Mouse (Mus musculus) heart, adult 8-10 months (tissue): ENCODE data around the gene Zfp655. TPM values are rescaled to one million over a fixed set of nuclear protein-coding genes. Genes with fewer than 3 reads are reported as not detected.
"Not testable (repeated sequence)": the region's sequence is repeated elsewhere in the genome, so short reads cannot be mapped to it uniquely, and the experiment has no call there.

Experiments
- DNase-seq: peaks from one replicate; pipeline ENCODE4 v3.0.0; 2022; ENCODE audit warnings: low spot score
- total RNA-seq, 4 experiments: library from RNA; stranded (reverse); gene quantifications; 2 replicates each; pipeline ENCODE4 v1.2.4; 2022

Gene Zfp655
- total RNA-seq, 4 experiments from 2014 or later = 29.1 to 31.3 (median 30.2) TPM

- no peak for DNase-seq
Observed at GRCm38 (mm10) chr5:145219981-145220380, 11.5 kb upstream of the Zfp655 start.

GRCm38 (mm10) chr5:145222840-145223239 lies 8.7 kb upstream of the Zfp655 start:
- no peak for DNase-seq

GRCm38 (mm10) chr5:145223395-145223794 lies 8.1 kb upstream of the Zfp655 start:
- DNase-seq = no peak

GRCm38 (mm10) chr5:145226453-145226852 lies 5.1 kb upstream of the Zfp655 start:
- DNase-seq = no peak

DNA sequence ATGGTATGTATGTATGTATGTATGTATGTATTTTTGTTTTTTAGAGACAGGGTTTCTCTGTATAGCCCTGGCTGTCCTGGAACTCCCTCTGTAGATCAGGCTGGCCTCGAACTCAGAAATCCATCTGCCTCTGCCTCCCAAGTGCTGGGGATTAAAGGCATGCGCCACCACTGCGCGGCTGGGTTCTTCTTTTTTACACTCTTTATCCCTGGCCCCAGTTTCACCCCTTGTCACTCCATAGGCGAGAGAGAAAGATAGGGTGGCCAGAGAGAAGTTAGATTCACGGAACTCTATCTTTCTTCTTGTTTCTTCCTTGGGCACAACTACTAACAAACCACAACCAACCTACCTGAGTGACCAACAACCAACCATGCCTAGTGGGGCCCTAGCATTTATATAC lies 2.2 kb upstream of the Zfp655 start:
- DNase-seq = not testable (repeated sequence)

DNA sequence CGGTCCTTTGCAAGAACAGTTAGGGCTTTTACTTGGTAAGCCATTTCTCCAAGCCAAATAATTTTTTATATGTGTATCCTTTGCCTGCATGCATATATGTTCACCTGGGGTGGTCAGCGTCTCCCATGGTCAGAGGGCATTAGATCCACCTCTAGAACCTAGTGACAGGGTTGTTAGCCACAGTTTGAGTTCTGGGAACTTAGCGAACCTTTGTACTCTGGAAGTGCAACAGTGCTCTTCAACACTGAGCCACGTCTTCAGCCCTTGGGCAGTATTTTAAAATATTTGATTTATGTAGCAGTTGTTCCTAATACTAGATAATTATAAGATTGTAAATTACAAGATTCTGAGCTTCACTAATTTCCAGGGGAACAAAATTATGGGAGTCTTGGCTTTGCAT lies 874 bp upstream of the Zfp655 start:
- no peak for DNase-seq

DNA sequence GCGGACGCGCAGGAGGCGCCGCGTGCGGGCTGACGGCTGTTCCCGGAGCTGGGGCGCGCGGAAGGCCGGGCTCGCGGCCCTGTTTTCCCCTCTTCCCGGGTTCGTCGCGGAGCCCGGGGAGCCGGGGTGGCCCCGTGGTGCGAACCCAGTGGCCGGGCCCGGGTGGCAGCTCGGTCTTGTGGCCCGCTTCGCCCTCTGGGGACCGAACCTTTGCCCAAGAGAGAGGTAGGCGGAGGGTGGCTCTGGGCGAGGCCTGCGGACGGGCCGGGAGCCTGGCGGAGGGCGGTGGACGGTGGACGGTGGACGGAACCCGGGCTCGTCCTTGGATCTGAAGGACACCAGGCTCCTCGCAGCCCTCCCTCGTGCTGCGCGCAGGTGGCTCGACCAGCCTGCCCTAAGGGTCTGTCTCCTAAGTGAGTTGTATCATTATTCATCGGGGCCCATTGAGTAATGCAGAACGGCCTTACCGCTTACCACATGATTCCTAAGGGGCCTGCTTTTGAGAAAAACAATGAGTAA lies 437 bp downstream of the Zfp655 start:
- no peak for DNase-seq

DNA sequence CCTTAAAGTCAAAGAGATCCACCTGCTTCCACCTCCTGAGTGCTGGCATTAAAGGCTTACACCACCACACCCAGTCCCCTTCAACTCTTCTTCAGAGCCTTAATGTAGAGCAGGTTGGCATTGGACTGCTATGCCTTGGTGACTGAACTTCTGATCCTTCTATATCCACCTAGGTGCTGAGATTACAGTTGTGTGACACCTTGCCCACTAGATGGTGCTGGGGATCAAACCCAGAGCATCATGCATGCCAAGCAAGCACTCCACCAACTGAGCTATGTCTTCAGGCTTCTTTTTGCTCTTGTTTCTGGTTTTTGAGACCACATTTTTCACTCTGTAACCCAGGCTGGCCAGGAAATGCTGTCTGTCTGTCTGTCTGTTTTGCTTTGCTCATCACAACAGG lies 3.1 kb downstream of the Zfp655 start:
- DNase-seq = no peak

- no peak for DNase-seq
Observed at GRCm38 (mm10) chr5:145249520-145249919, 18.0 kb downstream of the Zfp655 start.

DNA sequence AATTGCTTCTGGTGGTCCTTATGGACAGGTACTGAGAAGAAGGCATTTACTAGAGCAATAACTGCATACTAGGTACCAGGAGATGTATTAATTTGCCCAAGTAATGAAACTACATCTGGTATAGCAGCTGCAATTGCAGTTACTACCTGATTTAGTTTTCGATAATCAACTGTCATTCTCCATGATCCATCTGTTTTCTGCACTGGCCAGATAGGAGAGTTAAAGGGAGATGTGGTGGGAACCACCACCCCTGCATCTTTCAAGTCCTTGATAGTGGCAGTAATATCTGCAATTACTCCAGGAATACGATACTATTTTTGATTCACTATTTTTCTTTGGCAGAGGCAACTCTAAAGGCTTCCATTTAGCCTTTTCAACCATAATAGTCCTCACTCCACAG lies 42.1 kb downstream of the Zfp655 start:
- not testable (repeated sequence) for DNase-seq

GRCm38 (mm10) chr5:145279948-145280347 lies 48.4 kb downstream of the Zfp655 start:
- DNase-seq = no peak

DNA sequence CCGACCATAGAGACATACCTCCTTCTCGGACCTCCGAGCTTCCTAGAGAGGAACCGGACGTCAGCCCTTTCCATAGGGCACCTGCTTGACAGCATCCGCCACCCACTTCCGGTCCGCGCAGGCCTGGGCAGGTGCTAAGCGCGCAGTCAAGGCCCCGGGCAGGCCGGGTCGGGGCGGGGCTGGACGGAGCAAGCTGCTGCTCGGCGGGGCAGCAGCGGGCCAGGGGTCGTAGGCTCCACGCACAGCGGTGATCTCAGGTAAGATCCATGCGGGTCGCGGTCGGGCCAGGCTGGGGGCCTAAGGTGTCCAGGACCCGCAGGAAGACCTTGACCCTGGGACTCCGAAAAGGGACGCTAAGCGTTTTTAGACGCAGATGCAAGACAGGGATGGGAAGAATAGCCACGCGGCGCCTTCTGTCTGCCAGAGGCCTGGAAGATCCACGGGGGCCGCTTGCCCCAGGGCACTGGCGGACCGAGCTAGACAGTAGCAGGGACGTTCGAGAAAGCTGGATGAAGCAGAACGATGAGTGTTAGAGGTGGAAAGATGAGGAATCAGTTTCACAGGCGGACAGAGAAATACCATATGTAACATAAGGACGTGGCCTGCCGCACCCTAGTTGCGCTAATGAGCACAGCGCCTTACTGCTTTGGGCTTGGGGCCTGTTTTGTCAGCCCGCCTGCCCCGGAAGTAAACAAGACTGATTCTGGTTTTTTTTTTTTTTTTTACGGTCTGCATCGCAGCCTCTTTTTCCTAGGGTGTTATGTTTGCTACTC lies 49.0 kb downstream of the Zfp655 start, which contains the start of gene Zscan25:
TSS of gene Zscan25 (plus strand) at position 130 of the 773 bp plus-strand sequence.
- peak; percentile 92 for DNase-seq

- no peak for DNase-seq
Observed at GRCm38 (mm10) chr5:145288382-145288781, 56.9 kb downstream of the Zfp655 start.

- DNase-seq = no peak
Observed at GRCm38 (mm10) chr5:145290697-145291096, 59.2 kb downstream of the Zfp655 start.

- no peak for DNase-seq
Observed at GRCm38 (mm10) chr5:145292398-145292797, 60.9 kb downstream of the Zfp655 start.

Other genes with a start within 250 kb of the Zfp655 start
- gene Gm4871, start 199.0 kb upstream of the Zfp655 start, total RNA-seq = not detected
- gene 1700018F24Rik, start 188.7 kb upstream of the Zfp655 start, total RNA-seq = not detected
- gene Arpc1a, start 147.9 kb upstream of the Zfp655 start, total RNA-seq = 10 to 100 TPM; 59.9 to 67.2 (median 63.8) TPM
- gene Kpna7, start 147.7 kb upstream of the Zfp655 start, total RNA-seq = not detected
- 10 to 100 TPM; 46.0 to 70.3 (median 55.0) TPM for gene Arpc1b, start 117.5 kb upstream of the Zfp655 start, total RNA-seq
- gene Pdap1, start 91.5 kb upstream of the Zfp655 start, total RNA-seq = 10 to 100 TPM; 30.2 to 50.2 (median 42.8) TPM
- 10 to 100 TPM; 53.1 to 60.7 (median 57.3) TPM for gene Bud31, start 91.4 kb upstream of the Zfp655 start, total RNA-seq
- gene Ptcd1, start 64.6 kb upstream of the Zfp655 start, total RNA-seq = 10 to 100 TPM; 26.0 to 29.3 (median 26.9) TPM
- 10 to 100 TPM; 10.0 to 12.4 (median 12.0) TPM for gene Cpsf4, start 64.5 kb upstream of the Zfp655 start, total RNA-seq
- 1,000 to 10,000 TPM; 1,197 to 1,936 (median 1,535) TPM for gene Atp5j2, start 39.7 kb upstream of the Zfp655 start, total RNA-seq
- gene Zkscan14, start 29.8 kb upstream of the Zfp655 start, total RNA-seq = 1 to 10 TPM; 5.7 to 8.2 (median 6.5) TPM
- 10 to 100 TPM in 1 of 4 experiments, 1 to 10 TPM in 3; 8.2 to 10.1 (median 9.2) TPM for gene Zkscan5, start 27.2 kb upstream of the Zfp655 start, total RNA-seq
- 10 to 100 TPM in 3 of 4 experiments, 1 to 10 TPM in 1; 8.4 to 11.9 (median 10.7) TPM for gene Zscan25, start 48.8 kb downstream of the Zfp655 start, total RNA-seq
- not detected for gene Cyp3a57, start 113.6 kb downstream of the Zfp655 start, total RNA-seq
- not detected for gene Cyp3a16, start 238.0 kb downstream of the Zfp655 start, total RNA-seq